Mouse (Mus musculus): ENCODE measurements around the gene Il11. TPM values are rescaled to one million over a fixed set of nuclear protein-coding genes. Genes with fewer than 3 reads are reported as not detected.
A peak's percentile ranks its signal among the peaks of the same experiment; 100 is the strongest.

The Il11 gene
- polyA plus RNA-seq, 1 experiment, result 0.56 TPM

DNA sequence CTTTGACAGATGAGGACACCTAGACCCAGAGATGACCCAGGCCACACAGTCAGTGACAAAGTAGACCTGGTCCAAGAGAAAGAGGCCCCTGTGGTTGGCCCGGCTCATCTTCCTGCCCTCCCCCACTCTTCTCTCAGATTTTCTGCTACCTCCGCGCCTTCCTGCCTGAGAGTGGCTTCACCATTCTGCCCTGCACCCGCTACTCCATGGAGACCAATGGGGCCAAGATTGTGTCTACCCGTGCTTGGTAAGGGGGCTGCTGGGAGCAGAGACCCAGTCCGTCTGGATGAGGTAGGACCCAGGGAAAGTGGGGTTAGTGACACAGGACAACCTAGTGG, 40.2 kb downstream of the Il11 start:
- Histone ChIP-seq H3K4me2 (ENCODE audit: low read depth) (no peak overlapping the region), H3K36me3 (ENCODE audit: control insufficient read depth, insufficient read depth) (no peaks in the 10 kb centered on the region), H3K27me3 (ENCODE audit: control insufficient read depth, insufficient read depth, insufficient read length) (no peaks in the 10 kb centered on the region), H3K4me3 (no peak overlapping the region), H3K79me2 (ENCODE audit: control insufficient read depth, insufficient read depth) (peaks cover 5% of the 10 kb centered on the region), H3ac (ENCODE audit: control insufficient read depth, insufficient read length) (no peak overlapping the region)
- TF ChIP-seq POLR2AphosphoS2 (IDR thresholded peaks at IDR 0.05; ENCODE audit: insufficient read length, low read depth) (no peak), TCF12 (IDR thresholded peaks at IDR 0.05; ENCODE audit: insufficient read depth, poor library complexity, severe bottlenecking) (no peak), SRF (IDR thresholded peaks at IDR 0.05; ENCODE audit: control insufficient read depth, insufficient read length, low read depth) (no peak), USF1 (IDR thresholded peaks at IDR 0.05; ENCODE audit: low read depth) (no peak), MAX (IDR thresholded peaks at IDR 0.05; ENCODE audit: low read depth) (no peak)

DNA sequence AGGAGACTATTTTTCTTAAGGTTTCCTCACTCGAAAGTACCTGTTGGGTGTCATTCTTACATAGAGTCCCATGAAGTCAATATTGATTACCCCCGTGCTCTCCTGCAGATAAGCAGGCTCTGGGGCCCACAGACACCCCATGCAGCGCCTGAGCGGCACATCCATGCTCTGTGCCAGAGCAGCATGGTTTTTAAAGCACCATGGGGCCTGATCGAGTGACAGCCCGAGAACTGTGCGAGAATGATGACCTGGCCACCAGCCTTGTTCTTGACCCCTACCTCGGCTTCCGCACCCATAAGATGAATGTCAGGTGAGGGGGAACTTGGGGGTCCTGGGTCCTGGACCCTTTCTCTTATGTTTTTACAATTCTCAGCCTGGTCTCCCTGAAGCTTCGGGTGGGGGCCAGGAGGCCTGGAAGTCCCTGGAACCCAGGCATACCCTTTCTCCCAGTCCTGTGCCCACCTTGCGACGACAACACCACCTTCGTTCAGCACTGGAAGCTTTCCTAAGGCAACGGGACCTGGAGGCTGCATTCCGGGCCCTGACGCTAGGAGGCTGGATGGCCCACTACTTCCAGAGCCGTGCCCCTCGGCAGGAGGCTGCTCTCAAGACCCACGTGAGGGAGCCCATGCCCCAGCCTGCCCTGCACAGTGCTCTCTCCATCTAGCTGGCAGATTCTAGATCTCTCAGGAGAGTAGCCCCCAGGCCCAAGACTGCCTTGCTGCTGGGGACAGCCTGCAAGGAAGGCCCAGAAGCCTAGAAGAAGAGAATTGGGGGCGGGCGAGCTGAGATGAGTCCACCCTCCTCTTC, 40.8 kb downstream of the Il11 start:
- Histone ChIP-seq H3K27me3 (ENCODE audit: control insufficient read depth, insufficient read depth, insufficient read length) (no peaks in the 10 kb centered on the region), H3K4me2 (ENCODE audit: low read depth) (peak overlapping the region; percentile 95), H3K36me3 (ENCODE audit: control insufficient read depth, insufficient read depth) (no peaks in the 10 kb centered on the region), H3K79me2 (ENCODE audit: control insufficient read depth, insufficient read depth) (peaks cover 5% of the 10 kb centered on the region), H3K4me3 (peak overlapping the region; percentile 72), H3ac (ENCODE audit: control insufficient read depth, insufficient read length) (no peak overlapping the region)
- TF ChIP-seq TCF3 (IDR thresholded peaks at IDR 0.05; ENCODE audit: insufficient read length, low read depth) (no peak), E2F4 (IDR thresholded peaks at IDR 0.05; ENCODE audit: insufficient read depth) (no peak), USF1 (IDR thresholded peaks at IDR 0.05; ENCODE audit: low read depth) (no peak), MYOG (IDR thresholded peaks at IDR 0.05; ENCODE audit: control insufficient read depth in 1 of 3, insufficient read depth in 1 of 3, insufficient read length in 2 of 3, low read depth in 2 of 3) (no peak), TCF12 (IDR thresholded peaks at IDR 0.05; ENCODE audit: insufficient read depth, poor library complexity, severe bottlenecking) (no peak), REST (IDR thresholded peaks at IDR 0.05; ENCODE audit: insufficient read depth, insufficient read length) (no peak), MAX (IDR thresholded peaks at IDR 0.05; ENCODE audit: low read depth) (no peak), CEBPB (IDR thresholded peaks at IDR 0.05; ENCODE audit: insufficient read depth, poor library complexity, severe bottlenecking) (no peak), POLR2A (IDR thresholded peaks at IDR 0.05; ENCODE audit: insufficient read length, low read depth) (no peak), POLR2AphosphoS2 (IDR thresholded peaks at IDR 0.05; ENCODE audit: insufficient read length, low read depth) (no peak), MYOD1 (IDR thresholded peaks at IDR 0.05; ENCODE audit: control insufficient read depth in 1 of 3, insufficient read length in 2 of 3, low read depth in 2 of 3) (no peak), SRF (IDR thresholded peaks at IDR 0.05; ENCODE audit: control insufficient read depth, insufficient read length, low read depth) (no peak)

DNA sequence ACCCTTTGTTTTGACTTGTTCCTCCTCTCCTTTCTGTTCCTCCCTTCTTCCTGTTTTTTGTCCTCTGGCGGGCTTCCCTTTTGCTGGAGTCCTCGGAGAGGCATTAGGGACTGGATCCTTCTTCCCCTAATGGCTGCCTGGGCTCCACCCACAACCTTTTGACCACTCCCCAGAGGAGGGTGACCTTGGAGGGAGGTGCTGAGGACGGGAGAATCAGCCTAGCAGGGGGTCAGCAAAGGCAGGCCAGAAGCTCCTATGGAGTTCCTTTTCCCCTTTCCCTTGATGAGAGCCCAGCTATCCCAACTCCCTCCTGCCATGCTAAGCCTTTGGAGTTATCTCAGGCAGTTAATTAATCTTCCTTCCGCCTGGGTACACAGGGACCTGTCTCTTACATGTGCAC, 41.5 kb downstream of the Il11 start:
- no peaks in the 10 kb centered on the region for H3K27me3 ChIP-seq (ENCODE audit: control insufficient read depth, insufficient read depth, insufficient read length)
- no peak for TF ChIP-seq E2F4 (IDR thresholded peaks at IDR 0.05; ENCODE audit: insufficient read depth)
- TF ChIP-seq CEBPB (IDR thresholded peaks at IDR 0.05; ENCODE audit: insufficient read depth, poor library complexity, severe bottlenecking), result no peak
- TF ChIP-seq MAX (IDR thresholded peaks at IDR 0.05; ENCODE audit: low read depth), result no peak
- no peak for TF ChIP-seq TCF3 (IDR thresholded peaks at IDR 0.05; ENCODE audit: insufficient read length, low read depth)
- no peak for TF ChIP-seq MYOD1 (IDR thresholded peaks at IDR 0.05; ENCODE audit: control insufficient read depth in 1 of 3, insufficient read length in 2 of 3, low read depth in 2 of 3)
- no peak for TF ChIP-seq TCF12 (IDR thresholded peaks at IDR 0.05; ENCODE audit: insufficient read depth, poor library complexity, severe bottlenecking)
- TF ChIP-seq USF1 (IDR thresholded peaks at IDR 0.05; ENCODE audit: low read depth), result no peak
- TF ChIP-seq POLR2AphosphoS2 (IDR thresholded peaks at IDR 0.05; ENCODE audit: insufficient read length, low read depth), result no peak
- no peak for TF ChIP-seq SRF (IDR thresholded peaks at IDR 0.05; ENCODE audit: control insufficient read depth, insufficient read length, low read depth)
- TF ChIP-seq POLR2A (IDR thresholded peaks at IDR 0.05; ENCODE audit: insufficient read length, low read depth), result no peak
- TF ChIP-seq MYOG (IDR thresholded peaks at IDR 0.05; ENCODE audit: control insufficient read depth in 1 of 3, insufficient read depth in 1 of 3, insufficient read length in 2 of 3, low read depth in 2 of 3), result no peak
- no peak for TF ChIP-seq REST (IDR thresholded peaks at IDR 0.05; ENCODE audit: insufficient read depth, insufficient read length)
- H3ac ChIP-seq (ENCODE audit: control insufficient read depth, insufficient read length), result no peak overlapping the region

DNA sequence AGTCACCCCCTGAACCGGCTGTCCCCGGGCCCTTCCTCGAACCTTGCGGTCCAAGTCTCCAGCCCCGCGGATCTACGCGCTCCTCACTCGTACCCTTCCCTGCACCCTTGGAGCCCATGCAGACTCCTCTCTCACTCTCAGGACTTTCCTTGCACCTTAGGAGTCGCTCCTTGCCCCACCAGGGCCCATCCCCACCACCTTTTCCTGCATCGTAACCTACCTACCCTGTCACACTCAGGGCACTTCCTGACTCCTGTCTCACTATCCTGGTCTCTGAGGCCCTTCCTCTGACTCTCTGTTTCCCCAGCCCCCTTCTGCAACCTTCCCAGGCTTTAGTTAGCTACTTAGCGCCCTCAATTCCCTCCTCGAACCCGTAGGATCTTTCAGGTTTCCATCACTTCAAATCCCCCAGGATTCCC, 42.3 kb downstream of the Il11 start:
- no peak for TF ChIP-seq POLR2A (IDR thresholded peaks at IDR 0.05; ENCODE audit: insufficient read length, low read depth)
- TF ChIP-seq MYOD1 (IDR thresholded peaks at IDR 0.05; ENCODE audit: control insufficient read depth in 1 of 3, insufficient read length in 2 of 3, low read depth in 2 of 3), result no peak
- TF ChIP-seq POLR2AphosphoS2 (IDR thresholded peaks at IDR 0.05; ENCODE audit: insufficient read length, low read depth), result no peak
- no peak for TF ChIP-seq REST (IDR thresholded peaks at IDR 0.05; ENCODE audit: insufficient read depth, insufficient read length)
- TF ChIP-seq TCF12 (IDR thresholded peaks at IDR 0.05; ENCODE audit: insufficient read depth, poor library complexity, severe bottlenecking), result no peak
- no peak for TF ChIP-seq SRF (IDR thresholded peaks at IDR 0.05; ENCODE audit: control insufficient read depth, insufficient read length, low read depth)
- no peak for TF ChIP-seq MYOG (IDR thresholded peaks at IDR 0.05; ENCODE audit: control insufficient read depth in 1 of 3, insufficient read depth in 1 of 3, insufficient read length in 2 of 3, low read depth in 2 of 3)
- TF ChIP-seq CEBPB (IDR thresholded peaks at IDR 0.05; ENCODE audit: insufficient read depth, poor library complexity, severe bottlenecking), result no peak
- H3K36me3 ChIP-seq (ENCODE audit: control insufficient read depth, insufficient read depth), result no peaks in the 10 kb centered on the region
- H3K4me3 ChIP-seq, result peak overlapping the region; percentile 72
- peak overlapping the region; percentile 4 for H3ac ChIP-seq (ENCODE audit: control insufficient read depth, insufficient read length)
- H3K27me3 ChIP-seq (ENCODE audit: control insufficient read depth, insufficient read depth, insufficient read length), result no peaks in the 10 kb centered on the region
- peak overlapping the region; percentile 95 for H3K4me2 ChIP-seq (ENCODE audit: low read depth)
- H3K79me2 ChIP-seq (ENCODE audit: control insufficient read depth, insufficient read depth), result peaks cover 5% of the 10 kb centered on the region

More for the DNA sequence above, 41.5 kb downstream of the Il11 start:
- peak overlapping the region; percentile 95 for H3K4me2 ChIP-seq (ENCODE audit: low read depth)
- H3K4me3 ChIP-seq, result peak overlapping the region; percentile 72
- H3K36me3 ChIP-seq (ENCODE audit: control insufficient read depth, insufficient read depth), result no peaks in the 10 kb centered on the region
- peaks cover 5% of the 10 kb centered on the region for H3K79me2 ChIP-seq (ENCODE audit: control insufficient read depth, insufficient read depth)

Measured in myocyte (in vitro differentiated cells).